22 mouse cellular contexts compared by ENCODE assay signal in the genomic region with DNA sequence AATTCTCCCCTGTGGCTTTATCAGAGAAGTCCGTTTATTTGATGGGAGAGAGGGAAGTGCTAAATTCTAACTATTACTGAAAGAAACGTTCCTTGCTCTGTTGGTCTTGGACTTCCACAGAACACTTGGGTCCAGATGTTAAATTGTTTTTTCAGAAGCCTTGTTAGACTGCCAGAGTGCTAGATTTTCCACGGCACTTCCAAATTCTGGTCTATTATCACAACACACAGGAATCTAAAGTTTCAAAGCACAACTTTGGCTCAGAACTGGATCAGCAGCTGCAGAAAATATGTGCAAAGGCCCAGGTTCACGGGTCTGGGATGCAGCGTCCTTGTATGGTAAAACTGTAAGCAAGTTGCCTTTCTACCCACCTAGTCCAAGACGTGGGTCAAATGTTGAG. TPM values are rescaled to one million over a fixed set of nuclear protein-coding genes. Genes with fewer than 3 reads are reported as not detected.
A peak's percentile ranks its signal among the peaks of the same experiment; 100 is the strongest.
DNase-seq lines count a peak whose midpoint lies in the region; ATAC-seq lines count a peak whose summit lies in the region.
"Had no signal": no experiment of that assay in that cellular context is flagged by ENCODE, and none has a peak within 500 bp of the region (broad histone marks: within the 10 kb centered on the region; RNA-seq: fewer than 3 reads in every experiment).

No protein-coding gene starts in this region.

- no peak overlapping the region for H3K9ac ChIP-seq in limb, embryonic 12.5 days (replicated peaks)
- H3K9ac ChIP-seq in limb, embryonic 15.5 days: no peak overlapping the region
- H3K9ac ChIP-seq: forebrain, embryonic 12.5 days; hindbrain, embryonic 13.5 days; limb, embryonic 13.5 days; liver, embryonic 14.5 days; lung, embryonic 15.5 days; neural tube, embryonic 12.5 days had no signal

- H3K4me2 ChIP-seq in limb, embryonic 12.5 days: no peak overlapping the region
- no peak overlapping the region for H3K4me2 ChIP-seq in limb, embryonic 15.5 days
- H3K4me2 ChIP-seq: forebrain, embryonic 12.5 days; hindbrain, embryonic 13.5 days; limb, embryonic 13.5 days; lung, embryonic 15.5 days; neural tube, embryonic 12.5 days had no signal

- H3K4me1 ChIP-seq in heart, embryonic 10.5 days: peaks cover 46% of the 10 kb centered on the region
- H3K4me1 ChIP-seq in limb, embryonic 12.5 days (replicated peaks): peaks cover 25% of the 10 kb centered on the region
- H3K4me1 ChIP-seq in limb, embryonic 10.5 days: peaks cover 35% of the 10 kb centered on the region
- peaks cover 35% of the 10 kb centered on the region for H3K4me1 ChIP-seq in limb, embryonic 15.5 days

- H3K36me3 ChIP-seq in heart, embryonic 10.5 days: no peaks in the 10 kb centered on the region
- H3K36me3 ChIP-seq in limb, embryonic 12.5 days: no peaks in the 10 kb centered on the region
- no peaks in the 10 kb centered on the region for H3K36me3 ChIP-seq in limb, embryonic 10.5 days
- H3K36me3 ChIP-seq in limb, embryonic 15.5 days: no peaks in the 10 kb centered on the region
- H3K36me3 ChIP-seq: forebrain, embryonic 12.5 days; hindbrain, embryonic 13.5 days; limb, embryonic 13.5 days; lung, embryonic 15.5 days; neural tube, embryonic 12.5 days had no signal

- ATAC-seq in limb, embryonic 12.5 days (ENCODE audit: insufficient number of reproducible peaks, insufficient read depth, low FRiP score, low TSS enrichment, low read depth): no peak
- ATAC-seq in limb, embryonic 15.5 days (ENCODE audit: insufficient number of reproducible peaks, low FRiP score, low TSS enrichment, low read depth): no peak
- ATAC-seq: Patski had no signal

- WGBS in heart, embryonic 10.5 days: 73% methylated on average over 6 of the region's 6 CpGs
- WGBS in limb, embryonic 12.5 days: 64% methylated on average over 6 of the region's 6 CpGs
- WGBS in limb, embryonic 10.5 days: 86% methylated on average over 6 of the region's 6 CpGs
- WGBS in limb, embryonic 15.5 days: 35% methylated on average over 6 of the region's 6 CpGs

- DNase-seq in heart, adult 18-20 months: peak; percentile 35 to 58
- no peak for DNase-seq in heart, embryonic 10.5 days (ENCODE audit: low spot score)
- DNase-seq in limb, embryonic 10.5 days (ENCODE audit: low spot score): no peak
- DNase-seq in fibroblast of lung, adult 2 months (ENCODE audit: low read depth): peak; percentile 83
- no peak for DNase-seq in thymus, postnatal 36 days
- DNase-seq: adrenal gland, postnatal 36 days; cerebellum, adult 9-10 months; gastrocnemius, adult 2 months; kidney, adult 11 months; midbrain, embryonic 14.5 days; retina, postnatal 1 day; right cerebral cortex, postnatal 25 days had no signal

- no peak overlapping the region for H3K4me3 ChIP-seq in heart, embryonic 10.5 days
- no peak overlapping the region for H3K4me3 ChIP-seq in limb, embryonic 12.5 days (replicated peaks)
- no peak overlapping the region for H3K4me3 ChIP-seq in limb, embryonic 10.5 days
- H3K4me3 ChIP-seq in limb, embryonic 15.5 days: no peak overlapping the region
- H3K4me3 ChIP-seq: forebrain, embryonic 12.5 days; gastrocnemius, adult 2 months; hindbrain, embryonic 13.5 days; limb, embryonic 13.5 days; lung, embryonic 15.5 days; megakaryocyte, embryonic 14.5 days; neural tube, embryonic 12.5 days had no signal

- H3K9me3 ChIP-seq in heart, embryonic 10.5 days: no peaks in the 10 kb centered on the region
- H3K9me3 ChIP-seq in limb, embryonic 12.5 days: no peaks in the 10 kb centered on the region
- no peaks in the 10 kb centered on the region for H3K9me3 ChIP-seq in limb, embryonic 10.5 days (replicated peaks)
- no peaks in the 10 kb centered on the region for H3K9me3 ChIP-seq in limb, embryonic 15.5 days
- H3K9me3 ChIP-seq: forebrain, embryonic 12.5 days; hindbrain, embryonic 13.5 days; limb, embryonic 13.5 days; lung, embryonic 15.5 days; megakaryocyte, embryonic 14.5 days; neural tube, embryonic 12.5 days had no signal

- H3K27me3 ChIP-seq in heart, embryonic 10.5 days (ENCODE audit: insufficient read depth, poor library complexity, severe bottlenecking): no peaks in the 10 kb centered on the region
- H3K27me3 ChIP-seq in limb, embryonic 12.5 days: no peaks in the 10 kb centered on the region
- H3K27me3 ChIP-seq in limb, embryonic 10.5 days (ENCODE audit: low read depth, poor library complexity, severe bottlenecking): no peaks in the 10 kb centered on the region
- no peaks in the 10 kb centered on the region; the same call in 1 of the 2 replicates for H3K27me3 ChIP-seq in limb, embryonic 15.5 days
- H3K27me3 ChIP-seq: forebrain, embryonic 12.5 days; hindbrain, embryonic 13.5 days; lung, embryonic 15.5 days; neural tube, embryonic 12.5 days; Patski had no signal

- no peak overlapping the region for H3K27ac ChIP-seq in heart, embryonic 10.5 days
- 0 out of 2 replicates have a peak overlapping the region, but pooled peaks have one; percentile 0 for H3K27ac ChIP-seq in limb, embryonic 12.5 days
- no peak overlapping the region for H3K27ac ChIP-seq in limb, embryonic 10.5 days
- peak overlapping the region; percentile 33; the same call in 1 of the 2 replicates for H3K27ac ChIP-seq in limb, embryonic 15.5 days
- H3K27ac ChIP-seq: forebrain, embryonic 12.5 days; gastrocnemius, adult 2 months; hindbrain, embryonic 13.5 days; limb, embryonic 13.5 days; liver, embryonic 14.5 days; lung, embryonic 15.5 days; neural tube, embryonic 12.5 days had no signal

RNA-seq across cellular contexts. Expression of gene Ddah1, which starts 43.6 kb away (rescaled TPM):
- 1 to 10 TPM; 6.4 to 8.2 TPM for total RNA-seq in heart, adult 18-20 months (2021)
- 55.0 and 56.3 TPM in 2 replicates for polyA plus RNA-seq in heart, embryonic 10.5 days (2016; fragmentation: Nextera tagmentation; extraction: Ambion mirVana)
- 21.7 and 25.4 TPM in 2 replicates for polyA plus RNA-seq in limb, embryonic 12.5 days (2016; fragmentation: Nextera tagmentation; extraction: Ambion mirVana)
- polyA plus RNA-seq in limb, embryonic 10.5 days (2016; fragmentation: Nextera tagmentation; extraction: Ambion mirVana): 13.7 and 14.2 TPM in 2 replicates
- 48.5 and 50.3 TPM in 2 replicates for polyA plus RNA-seq in limb, embryonic 15.5 days (2015; fragmentation: Nextera tagmentation; extraction: Ambion mirVana)

Comparison
In these comparisons a context has a peak if more than half of its experiments do, and no peak if none do; other contexts are left out.
1. DNase-seq: peak in heart, adult 18-20 months (2 of 2) and fibroblast of lung, adult 2 months (single experiment); none in heart, embryonic 10.5 days (single experiment), limb, embryonic 10.5 days (single experiment) and thymus, postnatal 36 days (0 of 2).
2. H3K27ac ChIP-seq: peak in limb, embryonic 12.5 days (single experiment) and limb, embryonic 15.5 days (single experiment); none in heart, embryonic 10.5 days (single experiment) and limb, embryonic 10.5 days (single experiment).